Mouse (Mus musculus) frontal cortex, postnatal 36 days (tissue): ENCODE measurements around the gene Cntn5.
A peak's percentile ranks its signal among the peaks of the same experiment; 100 is the strongest.
"Not testable (repeated sequence)": the region's sequence is repeated elsewhere in the genome, so short reads cannot be mapped to it uniquely, and the experiment has no call there.

ENCODE experiments used
- DNase-seq, 2 experiments: peaks; one replicate each; pipeline ENCODE4 v3.0.0; 2022; ENCODE audit warnings: low spot score in 2 of 2

Cntn5 gene

GRCm38 (mm10) chr9:10657144-10657748, 247.3 kb downstream of the Cntn5 start:
- no peak for DNase-seq

DNA sequence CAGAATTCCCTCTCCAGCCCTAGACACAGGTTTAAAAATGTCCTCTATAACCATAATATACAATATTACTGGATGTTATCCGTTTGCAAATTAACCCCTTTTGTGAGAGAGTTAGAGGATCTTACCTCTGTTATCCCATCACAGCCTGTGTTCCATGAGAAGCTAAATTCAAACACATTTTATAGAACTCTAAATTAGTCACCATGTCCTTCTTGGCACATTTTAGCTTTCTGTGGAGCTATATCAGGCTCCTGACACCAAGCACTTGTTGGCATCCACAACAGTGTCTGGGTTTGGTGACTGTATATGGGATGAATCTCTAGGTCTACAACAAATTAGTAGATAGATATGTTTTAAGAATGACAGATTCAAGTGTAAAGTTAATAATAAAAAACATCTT, 253.9 kb downstream of the Cntn5 start:
- DNase-seq, result no peak

DNA sequence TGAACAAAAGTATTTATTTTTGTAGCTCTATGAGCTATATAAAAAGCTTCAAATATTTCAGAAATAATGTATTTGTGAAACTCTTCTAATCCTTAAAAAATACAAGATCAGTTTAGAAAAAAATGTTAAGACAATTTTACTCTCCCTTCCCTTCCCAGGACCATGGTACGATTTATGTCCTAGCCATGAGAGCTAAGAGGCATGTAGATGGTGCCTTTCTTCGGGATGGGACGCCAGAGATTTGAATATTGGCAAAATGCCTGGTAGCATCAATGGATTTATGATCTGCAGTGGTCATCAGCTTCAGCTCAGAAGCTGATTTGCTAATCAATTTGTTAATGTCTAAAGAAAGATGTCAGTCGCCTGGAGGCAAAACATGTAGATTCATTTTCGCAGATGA, 258.6 kb downstream of the Cntn5 start:
- DNase-seq, result no peak

DNA sequence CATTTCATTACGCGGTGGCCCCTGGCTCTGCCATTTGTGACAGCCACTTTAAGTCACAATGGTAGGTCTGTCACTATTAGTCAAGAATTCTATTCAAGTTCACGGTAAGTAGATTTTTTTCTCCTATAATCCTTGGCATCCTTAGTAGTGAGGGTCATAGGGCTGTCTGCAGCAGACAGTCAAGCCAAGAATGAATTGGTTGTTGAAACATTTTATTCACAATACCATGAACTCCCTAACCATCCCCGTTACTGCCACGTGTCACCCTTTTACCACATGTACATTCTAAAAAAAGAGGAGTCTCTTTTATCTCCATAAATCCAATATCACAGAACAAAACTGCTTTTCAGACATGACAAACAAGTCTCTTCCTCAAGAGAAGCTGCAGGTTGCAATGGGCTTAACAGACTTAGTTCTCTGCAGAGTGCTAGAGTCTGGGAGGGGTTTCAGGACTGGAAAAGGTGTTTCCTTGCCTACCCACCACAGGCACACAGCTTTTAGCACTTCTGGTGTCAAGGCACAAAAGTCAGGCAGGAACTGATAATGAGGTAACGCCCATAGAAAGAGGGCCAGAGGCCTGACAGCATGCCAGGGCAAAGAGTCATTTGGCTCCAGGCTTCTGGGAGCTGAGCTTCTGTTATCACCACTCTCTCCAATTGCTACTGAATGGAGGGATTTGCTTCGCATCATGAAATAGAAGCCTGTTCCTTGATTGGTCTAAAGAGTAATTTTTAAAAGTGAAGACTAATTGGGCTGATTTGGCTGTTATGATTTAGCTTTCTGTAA, 259.3 kb downstream of the Cntn5 start:
- DNase-seq, result no peak

GRCm38 (mm10) chr9:10618036-10618435, 286.5 kb downstream of the Cntn5 start:
- no peak for DNase-seq

DNA sequence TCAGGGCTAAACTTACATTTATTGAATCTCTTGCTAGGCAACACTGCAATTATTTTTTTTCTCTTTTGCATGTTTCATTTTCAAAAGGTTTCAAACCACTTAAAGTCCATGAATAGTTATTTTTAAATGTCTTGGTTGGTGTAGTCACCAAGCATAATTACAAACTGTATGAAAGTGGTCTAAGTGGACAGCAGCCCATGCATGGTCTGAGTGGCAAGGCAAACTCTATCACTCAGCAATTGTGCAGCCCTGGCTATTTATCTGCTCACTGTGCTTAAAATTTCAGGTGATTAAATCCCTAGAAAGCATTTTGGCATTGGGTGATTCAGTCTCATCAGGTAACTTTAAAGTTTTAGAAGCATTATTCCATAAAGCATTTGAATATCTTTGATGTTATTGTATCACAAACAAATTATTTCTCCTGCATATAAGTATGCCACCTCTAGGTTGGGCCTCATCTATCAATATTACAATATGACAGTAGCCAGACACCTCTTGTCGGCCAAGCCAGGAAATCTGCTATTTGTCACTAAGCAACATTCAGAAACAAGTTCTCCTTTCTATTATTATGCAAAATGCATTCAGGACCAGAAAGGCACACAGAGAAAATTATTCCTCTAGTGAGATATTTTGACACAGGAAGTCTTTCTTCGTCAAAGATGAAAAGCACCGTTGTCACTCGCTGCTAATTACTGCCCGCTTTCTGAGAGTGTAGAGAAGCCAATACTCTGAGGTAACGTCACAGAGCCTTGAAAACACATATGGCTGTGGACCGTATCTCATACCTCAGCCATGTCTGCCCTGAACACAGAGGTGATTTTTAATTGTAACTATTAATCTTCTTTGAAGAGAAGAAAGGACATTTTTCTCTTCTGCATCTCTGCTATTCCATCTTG, 329.0 kb downstream of the Cntn5 start:
- no peak for DNase-seq

DNA sequence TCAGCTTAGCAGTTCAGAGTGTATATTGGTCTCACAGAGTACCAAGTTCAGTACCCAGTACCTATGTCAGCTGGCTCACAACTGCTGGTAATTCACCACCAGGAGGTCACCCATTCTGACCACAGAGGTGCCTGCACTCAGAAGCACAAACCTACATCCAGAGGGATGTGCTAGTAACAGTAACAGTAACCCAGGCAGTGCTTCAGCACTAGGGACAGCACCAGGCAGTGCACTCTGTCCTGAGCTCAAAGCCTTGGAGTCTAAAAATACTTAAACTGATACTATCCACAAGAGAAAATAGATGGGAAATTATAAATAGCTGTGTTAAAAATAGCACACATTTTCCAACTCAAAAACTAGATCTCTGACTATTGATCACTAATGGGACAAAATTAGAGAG, 334.7 kb downstream of the Cntn5 start:
- no peak for DNase-seq

- not testable (repeated sequence) for DNase-seq
Observed at GRCm38 (mm10) chr9:10540877-10541276, 363.7 kb downstream of the Cntn5 start.

DNA sequence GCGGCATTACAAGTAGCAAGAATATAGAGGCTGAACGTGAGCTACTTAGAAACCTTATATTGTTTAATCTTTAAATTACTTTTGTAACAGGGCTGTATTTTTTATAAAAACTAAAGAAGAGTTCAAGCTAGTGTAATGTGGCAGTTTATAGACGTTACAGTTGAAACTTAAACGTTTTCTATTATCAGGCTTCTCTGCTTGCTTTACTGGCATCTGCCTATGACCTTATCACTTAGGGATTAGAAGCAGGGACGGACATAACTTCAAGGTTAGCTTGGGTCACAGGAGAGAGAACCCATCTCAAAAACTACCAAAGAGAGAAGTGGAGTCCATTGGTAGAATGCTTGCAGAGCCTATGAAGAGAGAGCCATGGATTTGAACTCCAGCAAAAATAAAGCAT, 372.3 kb downstream of the Cntn5 start:
- no peak for DNase-seq

GRCm38 (mm10) chr9:10531087-10531486, 373.5 kb downstream of the Cntn5 start:
- DNase-seq, result no peak

DNA sequence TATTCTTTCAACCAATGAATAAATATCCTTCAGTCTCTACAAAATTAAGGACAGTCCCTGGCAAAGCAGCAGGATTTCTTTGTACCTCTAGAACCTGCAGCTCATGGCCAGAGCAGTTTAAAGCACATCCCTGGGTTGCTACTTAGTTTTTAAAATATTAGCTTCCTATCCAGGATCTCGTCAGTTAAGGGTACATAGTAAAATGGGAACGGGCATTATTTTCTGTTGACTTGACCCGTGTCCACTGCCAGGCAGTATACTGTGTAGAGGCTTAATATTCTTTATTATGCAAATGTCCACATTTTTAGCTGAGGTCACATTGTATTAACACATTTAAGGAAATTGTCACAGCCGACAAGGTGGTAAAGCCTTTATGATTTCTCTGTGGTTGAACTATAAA, 375.0 kb downstream of the Cntn5 start:
- no peak for DNase-seq

DNA sequence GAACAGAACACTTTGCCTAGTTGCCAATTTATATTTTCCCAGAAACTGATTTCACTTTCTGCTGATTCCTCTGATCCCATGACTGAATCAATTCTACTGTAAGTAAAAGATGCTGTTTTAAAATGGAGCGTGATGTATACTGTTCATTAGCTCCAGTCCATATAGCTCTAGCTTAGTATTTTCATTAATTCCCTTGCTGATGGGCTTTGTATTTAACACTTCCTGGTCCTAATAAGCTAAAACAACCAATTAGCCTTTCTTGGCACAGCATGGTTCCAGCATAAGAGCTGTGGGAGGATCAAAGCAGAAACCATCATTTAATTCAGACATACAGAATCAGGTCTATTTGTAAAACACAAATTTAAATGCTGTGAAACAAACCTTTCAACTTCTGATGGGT, 375.5 kb downstream of the Cntn5 start:
- DNase-seq, result no peak

- DNase-seq, result no peak
Observed at GRCm38 (mm10) chr9:10528692-10529091, 375.9 kb downstream of the Cntn5 start.

GRCm38 (mm10) chr9:10525915-10526667, 378.5 kb downstream of the Cntn5 start:
- DNase-seq, result no peak

- DNase-seq, result no peak
Observed at GRCm38 (mm10) chr9:10522604-10523003, 382.0 kb downstream of the Cntn5 start.

- no peak for DNase-seq
Observed at GRCm38 (mm10) chr9:10521054-10521453, 383.5 kb downstream of the Cntn5 start.

DNA sequence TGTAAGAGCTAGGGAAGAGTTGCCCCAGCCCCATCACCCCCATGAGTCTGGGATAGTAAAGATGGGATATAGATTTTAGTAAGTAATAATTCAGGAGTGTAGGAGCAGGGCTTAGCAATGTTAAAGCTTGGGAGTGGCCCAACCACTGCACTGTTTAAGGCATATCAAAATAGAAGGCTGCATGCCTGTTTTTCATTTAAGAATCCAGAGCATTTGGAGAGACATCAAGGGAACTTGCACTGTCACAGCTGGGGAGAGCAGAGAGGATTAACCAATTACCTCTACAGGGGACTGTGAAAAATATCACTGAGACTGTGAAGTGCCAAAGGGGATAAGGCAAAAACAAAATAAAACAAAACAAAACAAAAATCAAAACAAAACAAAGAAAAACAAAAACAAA, 412.3 kb downstream of the Cntn5 start:
- DNase-seq, result no peak

DNA sequence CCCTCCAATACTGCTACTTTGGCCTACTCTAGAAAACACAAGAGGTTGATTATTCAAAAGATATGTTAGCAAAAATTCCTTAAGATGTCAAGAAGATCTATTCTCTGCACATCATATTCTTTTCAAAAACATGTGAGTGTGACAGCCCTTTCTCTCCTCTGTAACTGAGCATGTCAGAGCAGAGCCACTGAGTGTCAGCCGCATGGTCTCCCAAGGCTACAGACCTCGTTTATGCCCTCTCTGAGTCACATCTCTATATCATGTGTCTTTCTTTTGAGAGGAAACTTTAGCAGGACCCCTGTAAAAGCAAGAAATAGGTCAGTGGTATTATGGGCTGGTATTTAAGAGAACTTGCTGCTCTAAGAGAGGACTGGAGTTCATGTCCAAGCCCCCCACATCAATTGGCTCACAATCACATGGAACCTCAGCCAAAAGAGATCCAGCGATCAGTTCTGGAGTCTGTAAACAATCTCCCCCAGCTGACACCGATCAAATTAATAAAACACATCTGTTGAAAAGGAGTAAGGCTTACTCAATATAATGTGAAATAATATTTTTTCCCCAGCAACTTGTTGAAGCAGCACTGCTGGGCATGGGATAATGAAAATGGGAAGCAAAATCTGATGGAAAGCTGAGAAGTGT, 433.0 kb downstream of the Cntn5 start:
- DNase-seq, result no peak

- no peak for DNase-seq
Observed at GRCm38 (mm10) chr9:10464758-10465157, 439.8 kb downstream of the Cntn5 start.

DNA sequence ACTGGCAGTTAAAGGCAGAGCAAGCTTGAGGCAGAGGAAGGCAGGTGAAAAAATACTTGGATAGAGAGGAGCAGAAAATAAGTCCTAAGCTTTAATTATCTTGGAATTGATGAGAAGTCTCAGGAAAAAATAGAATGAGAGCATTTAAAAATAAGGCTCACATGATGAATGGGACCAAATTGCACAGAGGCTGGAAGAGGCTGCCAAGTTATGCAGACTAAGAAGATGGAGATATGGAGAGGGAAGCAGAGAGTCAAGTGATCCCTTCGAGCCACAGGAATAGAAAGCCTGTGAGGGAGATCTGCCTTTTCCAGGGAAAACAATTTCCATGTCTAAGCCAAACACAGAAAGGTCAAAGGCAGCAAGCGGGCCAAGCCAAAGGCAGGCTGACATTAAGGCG, 446.7 kb downstream of the Cntn5 start:
- DNase-seq, result peak in 1 of 2 experiments; percentile 26

DNA sequence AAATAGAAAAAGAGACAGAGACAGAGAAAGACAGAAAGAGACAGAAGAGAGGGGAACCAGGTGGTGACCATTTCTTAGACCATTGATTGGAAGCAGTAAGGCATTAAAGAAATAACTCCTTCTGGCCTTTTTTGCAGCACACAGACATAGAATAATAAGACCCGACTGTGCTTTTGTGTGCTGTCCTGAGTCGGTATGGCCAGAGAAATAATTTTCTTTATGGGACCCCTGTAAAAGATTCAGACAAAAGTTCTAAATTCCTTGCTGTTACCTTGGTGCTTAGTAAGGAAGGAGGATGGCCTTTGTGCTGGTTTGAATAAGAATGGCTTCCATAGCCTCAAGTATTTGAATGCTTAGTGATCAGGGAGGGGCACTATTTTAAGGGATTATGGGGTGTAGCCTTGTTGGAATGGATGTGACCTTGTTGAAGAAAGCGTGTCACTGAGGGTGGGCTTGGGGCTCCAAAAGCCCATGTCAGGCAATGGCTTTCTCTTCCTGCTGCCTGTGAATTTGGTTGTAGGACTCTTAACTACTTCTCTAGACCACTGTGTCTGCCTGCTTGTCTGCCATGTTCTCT, 455.5 kb downstream of the Cntn5 start:
- DNase-seq, result no peak
